Mouse (Mus musculus) E14TG2a.4 (cell line): ENCODE results near the gene Mthfr.

Source experiments
- CTCF ChIP-seq: conservative IDR thresholded peaks from 2 replicates; pipeline ENCODE4 v1.5.1; 2014; ENCODE audit warnings: low read length
- NANOG ChIP-seq: IDR thresholded peaks from 2 replicates; pipeline ENCODE4 v1.6.1; 2014; ENCODE audit warnings: borderline replicate concordance, low read length, mixed read lengths
- POU5F1 ChIP-seq: IDR thresholded peaks from 2 replicates; pipeline ENCODE4 v1.6.1; 2014; ENCODE audit warnings: low read length, borderline replicate concordance

GRCm38 (mm10) chr4:148024003-148024402 lies 14.9 kb upstream of the Mthfr start:
- no peak for TF ChIP-seq CTCF
- TF ChIP-seq POU5F1 = no peak
- TF ChIP-seq NANOG = no peak
